Comparison of ENCODE assay signal across 8 mouse cellular contexts in the genomic region with DNA sequence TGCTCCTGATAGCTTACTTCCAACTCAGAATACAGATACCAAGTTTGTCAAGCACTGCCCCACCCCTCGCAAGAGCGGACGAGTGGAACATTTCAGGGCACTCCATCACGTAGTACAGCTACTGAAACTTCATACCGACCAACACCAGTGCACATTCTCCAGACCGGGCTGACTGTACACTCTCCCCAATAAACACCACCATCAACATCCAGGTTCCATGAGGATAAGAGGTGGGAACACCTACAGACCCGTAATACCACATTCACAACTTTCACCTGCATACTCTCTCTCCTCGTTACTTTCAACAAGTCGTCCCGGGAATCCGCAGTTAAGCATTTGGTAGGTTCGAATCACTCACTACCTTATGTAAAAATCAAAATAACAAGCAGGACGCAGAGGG. TPM values are rescaled to one million over a fixed set of nuclear protein-coding genes. Genes with fewer than 3 reads are reported as not detected.
DNase-seq lines count a peak whose midpoint lies in the region; ATAC-seq and TF ChIP-seq lines count a peak whose summit lies in the region.
"Had no signal": no experiment of that assay in that cellular context is flagged by ENCODE, and none has a peak within 500 bp of the region (broad histone marks: within the 10 kb centered on the region; RNA-seq: fewer than 3 reads in every experiment).

No protein-coding gene starts in this region.

- DNase-seq in G1E (ENCODE audit: low spot score): peak; percentile 25
- peak; percentile 37 to 46 for DNase-seq in adrenal gland, postnatal 36 days
- no peak for DNase-seq in heart, embryonic 10.5 days (ENCODE audit: low spot score)
- DNase-seq in kidney, postnatal 10 days: peak; percentile 50
- DNase-seq in left cerebral cortex, postnatal 36 days (ENCODE audit: low spot score in 2 of 2): no peak

- H3K36me3 ChIP-seq in G1E (replicated peaks): no peaks in the 10 kb centered on the region
- peaks cover 11% of the 10 kb centered on the region; the same call in 1 of the 2 replicates for H3K36me3 ChIP-seq in heart, embryonic 10.5 days
- no peaks in the 10 kb centered on the region for H3K36me3 ChIP-seq in midbrain, embryonic 12.5 days

- peaks cover 21% of the 10 kb centered on the region for H3K4me1 ChIP-seq in G1E (ENCODE audit: insufficient read depth, low read depth, low read length)
- peaks cover 20% of the 10 kb centered on the region for H3K4me1 ChIP-seq in heart, embryonic 10.5 days
- peaks cover 20% of the 10 kb centered on the region for H3K4me1 ChIP-seq in midbrain, embryonic 12.5 days

- peak overlapping the region; percentile 65 for H3K4me2 ChIP-seq in midbrain, embryonic 12.5 days (replicated peaks)

- no peak for TF ChIP-seq CTCF in G1E (IDR thresholded peaks at IDR 0.05; ENCODE audit: low read depth, low read length)

- no peak overlapping the region for H3K4me3 ChIP-seq in G1E (ENCODE audit: low read depth, low read length)
- peak overlapping the region; percentile 86 for H3K4me3 ChIP-seq in heart, embryonic 10.5 days
- peak overlapping the region; percentile 82 for H3K4me3 ChIP-seq in midbrain, embryonic 12.5 days

- H3K27me3 ChIP-seq in G1E (ENCODE audit: insufficient read depth, low read length): peaks cover 11% of the 10 kb centered on the region
- no peaks in the 10 kb centered on the region for H3K27me3 ChIP-seq in heart, embryonic 10.5 days (ENCODE audit: insufficient read depth, poor library complexity, severe bottlenecking)
- no peaks in the 10 kb centered on the region for H3K27me3 ChIP-seq in midbrain, embryonic 12.5 days

- peaks cover 15% of the 10 kb centered on the region for H3K9me3 ChIP-seq in G1E (replicated peaks)
- no peaks in the 10 kb centered on the region for H3K9me3 ChIP-seq in heart, embryonic 10.5 days
- no peaks in the 10 kb centered on the region for H3K9me3 ChIP-seq in midbrain, embryonic 12.5 days

- under 1% methylated on average over 13 of the region's 13 CpGs for WGBS in heart, embryonic 10.5 days
- under 1% methylated on average over 13 of the region's 13 CpGs for WGBS in midbrain, embryonic 12.5 days

- H3K9ac ChIP-seq in midbrain, embryonic 12.5 days (replicated peaks): peak overlapping the region; percentile 83

- H3K27ac ChIP-seq in heart, embryonic 10.5 days: peak overlapping the region; percentile 99
- peak overlapping the region; percentile 94; the same call in 1 of the 2 replicates for H3K27ac ChIP-seq in midbrain, embryonic 12.5 days (replicated peaks)

- ATAC-seq in G1E (ENCODE audit: extremely low read depth, insufficient number of reproducible peaks, low FRiP score, poor library complexity, severe bottlenecking): 0 out of 2 replicates have a peak, but pooled peaks have one; percentile 8
- no peak for ATAC-seq in midbrain, embryonic 12.5 days (ENCODE audit: low FRiP score, low read depth)
- no peak for ATAC-seq in erythroid progenitor cell, adult 5-6 weeks (replicated peaks; ENCODE audit: low FRiP score, poor library complexity, severe bottlenecking)

- intact Hi-C loops in left cerebral cortex, postnatal 36 days (cut with DNase I): loop anchor here (5.0 kb wide), 1 partner anchor 62 kb away; no protein-coding TSS in a partner anchor

RNA-seq across cellular contexts. Expression of a gene that starts 1.1 kb away (rescaled TPM):
- total RNA-seq in G1E (2014; fragmentation: Nextera tagmentation): not detected in 2 replicates
- total RNA-seq in G1E (2017): 0.17 and 0.60 TPM in 2 replicates
- not detected in 2 replicates for polyA plus RNA-seq in G1E (2012)
- total RNA-seq in adrenal gland, postnatal 36 days (2021): 100 to 1,000 TPM; 105 to 134 TPM
- polyA plus RNA-seq in heart, embryonic 10.5 days (2016; fragmentation: Nextera tagmentation; extraction: Ambion mirVana): 175 and 176 TPM in 2 replicates
- 66.5 and 72.1 TPM in 2 replicates for polyA plus RNA-seq in midbrain, embryonic 12.5 days (2016; fragmentation: Nextera tagmentation; extraction: Ambion mirVana)
- 10 to 100 TPM; 91.8 to 91.9 TPM for total RNA-seq in left cerebral cortex, postnatal 36 days (2021)
- total RNA-seq in erythroid progenitor cell, adult 5-6 weeks (2015; ENCODE audit: low replicate concordance): not detected in 2 replicates
- total RNA-seq in erythroid progenitor cell, adult 5-6 weeks (2017; ENCODE audit: low replicate concordance): 0.51 and 0.91 TPM in 2 replicates
- total RNA-seq: common myeloid progenitor, adult 5-6 weeks had no signal

Comparison
In these comparisons a context has a peak if more than half of its experiments do, and no peak if none do; other contexts are left out.
1. DNase-seq: peak in G1E (single experiment), adrenal gland, postnatal 36 days (2 of 2) and kidney, postnatal 10 days (single experiment); none in heart, embryonic 10.5 days (single experiment) and left cerebral cortex, postnatal 36 days (0 of 2).
2. RNA of a gene that starts 1.1 kb away (total RNA-seq): 105 to 134 TPM in adrenal gland, postnatal 36 days and 91.8 to 91.9 TPM in left cerebral cortex, postnatal 36 days; 0.51 to 0.91 TPM in erythroid progenitor cell, adult 5-6 weeks and 0.17 to 0.60 TPM in G1E; every median in the first group is over 10 times any median in the second.